Mouse (Mus musculus): ENCODE results near the gene Metap2.

DNA sequence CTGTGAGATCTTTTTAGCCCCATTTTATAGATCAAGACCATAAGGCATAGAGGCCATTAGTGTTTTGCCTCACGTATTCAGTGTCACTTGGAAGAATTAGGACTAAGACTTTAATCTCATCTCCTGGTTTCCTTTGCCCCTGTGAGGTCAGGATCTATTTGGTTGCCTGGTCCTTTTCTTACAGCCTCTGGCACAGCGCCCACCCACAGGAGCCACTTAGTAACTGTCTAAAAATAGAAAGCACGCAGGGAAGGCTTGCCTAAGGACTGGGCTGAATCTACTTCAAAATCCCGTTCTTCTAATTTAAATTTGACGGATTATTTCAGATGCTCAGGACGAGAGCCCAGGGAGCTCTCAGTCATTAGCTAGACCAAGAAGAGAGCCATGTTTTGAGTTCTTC is 21.8 kb upstream of the Metap2 start:
- TF ChIP-seq CTCF (IDR thresholded peaks at IDR 0.05; ENCODE audit: control insufficient read depth, insufficient read depth, low read length) (no peak), POLR2A (IDR thresholded peaks at IDR 0.05; ENCODE audit: borderline replicate concordance, control insufficient read depth, low read depth, low read length) (no peak)
